Mouse (Mus musculus): ENCODE data around the gene Ccdc113. TPM values are rescaled to one million over a fixed set of nuclear protein-coding genes. Genes with fewer than 3 reads are reported as not detected.

Gene Ccdc113
- total and polyA plus RNA-seq, 3 experiments = not detected

GRCm38 (mm10) chr8:95523991-95524390, 9.9 kb upstream of the Ccdc113 start:
- TF ChIP-seq MAFK (IDR thresholded peaks at IDR 0.05; ENCODE audit: insufficient replicate concordance, low read length) (no peak), ZMIZ1 (IDR thresholded peaks at IDR 0.05; ENCODE audit: low read depth, low read length) (no peak), E2F4 (IDR thresholded peaks at IDR 0.05; ENCODE audit: insufficient replicate concordance, low read depth, low read length) (no peak), TCF12 (IDR thresholded peaks at IDR 0.05; ENCODE audit: low read depth, low read length) (no peak), CTCF (conservative IDR thresholded peaks at IDR 0.05 in 1 of 2, IDR thresholded peaks at IDR 0.05 in 1 of 2; ENCODE audit: low read depth in 2 of 2, low read length in 2 of 2) (no peak), JUN (IDR thresholded peaks at IDR 0.05; ENCODE audit: insufficient read depth, low read depth, low read length) (no peak), ETS1 (conservative IDR thresholded peaks at IDR 0.05; ENCODE audit: low read depth, low read length) (no peak)
- Histone ChIP-seq H3K9me3 (replicated peaks; ENCODE audit: low read length) (no peaks in the 10 kb centered on the region), H3K36me3 (replicated peaks in 1 of 2; ENCODE audit: control insufficient read depth in 1 of 2, insufficient read depth in 1 of 2, low read length in 1 of 2) (no peaks in the 10 kb centered on the region), H3K4me1 (ENCODE audit: control insufficient read depth in 1 of 2, insufficient read depth in 2 of 2) (no peaks in the 10 kb centered on the region), H3K9ac (ENCODE audit: insufficient read depth, low read depth) (no peak overlapping the region), H3K4me2 (ENCODE audit: insufficient read depth, low read depth, poor library complexity, severe bottlenecking) (no peak overlapping the region), H3K27ac (ENCODE audit: insufficient read depth, low read depth) (no peak overlapping the region), H3K79me2 (replicated peaks; ENCODE audit: control insufficient read depth, extremely low read depth, insufficient read depth, poor library complexity, severe bottlenecking) (no peaks in the 10 kb centered on the region), H3K27me3 (replicated peaks) (peaks cover 11% of the 10 kb centered on the region), H3K4me3 (replicated peaks in 1 of 3; ENCODE audit: low read depth in 2 of 3, low read length in 2 of 3, poor library complexity in 1 of 3) (no peak overlapping the region)
- in situ Hi-C loops (cut with MboI; ENCODE audit: low pct_ligation_motif_present, low pct_unique_long_range_greater_than_20kb, low sequenced_read_pairs) = no loop called here
- dilution Hi-C loops (cut with MboI; ENCODE audit: extremely low pct_ligation_motif_present, extremely low pct_unique_long_range_greater_than_20kb, low sequenced_read_pairs) = no loop called here
- no peak for DNase-seq (ENCODE audit: extremely low read depth)

- H3K27me3 ChIP-seq (replicated peaks) = peaks cover 10% of the 10 kb centered on the region
- no peak for DNase-seq (ENCODE audit: extremely low read depth)
- no peaks in the 10 kb centered on the region for H3K36me3 ChIP-seq (replicated peaks in 1 of 2; ENCODE audit: control insufficient read depth in 1 of 2, insufficient read depth in 1 of 2, low read length in 1 of 2)
- H3K27ac ChIP-seq (ENCODE audit: insufficient read depth, low read depth) = no peak overlapping the region
- no peak for TF ChIP-seq MEF2A (IDR thresholded peaks at IDR 0.05; ENCODE audit: borderline replicate concordance, low read depth, low read length)
- TF ChIP-seq ZC3H11A (IDR thresholded peaks at IDR 0.05; ENCODE audit: low read depth, low read length) = no peak
- no peak for TF ChIP-seq HCFC1 (IDR thresholded peaks at IDR 0.05; ENCODE audit: low read depth, low read length)
- no peak for TF ChIP-seq GABPA (IDR thresholded peaks at IDR 0.05; ENCODE audit: insufficient replicate concordance, low read depth, low read length)
- TF ChIP-seq EP300 (IDR thresholded peaks at IDR 0.05; ENCODE audit: low read length) = no peak
- no peak for TF ChIP-seq MAX (IDR thresholded peaks at IDR 0.05; ENCODE audit: low read length)
- no peak for TF ChIP-seq JUN (IDR thresholded peaks at IDR 0.05; ENCODE audit: insufficient read depth, low read depth, low read length)
- no peak overlapping the region for H3K4me2 ChIP-seq (ENCODE audit: insufficient read depth, low read depth, poor library complexity, severe bottlenecking)
- H3K9me3 ChIP-seq (replicated peaks; ENCODE audit: low read length) = no peaks in the 10 kb centered on the region
- no peaks in the 10 kb centered on the region for H3K4me1 ChIP-seq (ENCODE audit: control insufficient read depth in 1 of 2, insufficient read depth in 2 of 2)
- dilution Hi-C loops (cut with MboI; ENCODE audit: extremely low pct_ligation_motif_present, extremely low pct_unique_long_range_greater_than_20kb, low sequenced_read_pairs) = no loop called here
- H3K79me2 ChIP-seq (replicated peaks; ENCODE audit: control insufficient read depth, extremely low read depth, insufficient read depth, poor library complexity, severe bottlenecking) = no peaks in the 10 kb centered on the region
- no peak overlapping the region for H3K9ac ChIP-seq (ENCODE audit: insufficient read depth, low read depth)
- H3K4me3 ChIP-seq (replicated peaks in 1 of 3; ENCODE audit: low read depth in 2 of 3, low read length in 2 of 3, poor library complexity in 1 of 3) = no peak overlapping the region
- in situ Hi-C loops (cut with MboI; ENCODE audit: low pct_ligation_motif_present, low pct_unique_long_range_greater_than_20kb, low sequenced_read_pairs) = no loop called here
Measured at GRCm38 (mm10) chr8:95528194-95528593, 5.7 kb upstream of the Ccdc113 start.

GRCm38 (mm10) chr8:95528750-95529310, 5.1 kb upstream of the Ccdc113 start:
- Histone ChIP-seq H3K9ac (ENCODE audit: insufficient read depth, low read depth) (no peak overlapping the region), H3K4me1 (ENCODE audit: control insufficient read depth in 1 of 2, insufficient read depth in 2 of 2) (no peaks in the 10 kb centered on the region), H3K9me3 (replicated peaks; ENCODE audit: low read length) (no peaks in the 10 kb centered on the region), H3K79me2 (replicated peaks; ENCODE audit: control insufficient read depth, extremely low read depth, insufficient read depth, poor library complexity, severe bottlenecking) (no peaks in the 10 kb centered on the region), H3K36me3 (replicated peaks in 1 of 2; ENCODE audit: control insufficient read depth in 1 of 2, insufficient read depth in 1 of 2, low read length in 1 of 2) (no peaks in the 10 kb centered on the region), H3K4me2 (ENCODE audit: insufficient read depth, low read depth, poor library complexity, severe bottlenecking) (no peak overlapping the region), H3K27me3 (replicated peaks) (peaks cover 8% of the 10 kb centered on the region), H3K27ac (ENCODE audit: insufficient read depth, low read depth) (no peak overlapping the region), H3K4me3 (replicated peaks in 1 of 3; ENCODE audit: low read depth in 2 of 3, low read length in 2 of 3, poor library complexity in 1 of 3) (no peak overlapping the region)
- peak; percentile 20 for DNase-seq (ENCODE audit: extremely low read depth)
- dilution Hi-C loops (cut with MboI; ENCODE audit: extremely low pct_ligation_motif_present, extremely low pct_unique_long_range_greater_than_20kb, low sequenced_read_pairs) = no loop called here
- no peak for TF ChIP-seq ZNF384 (IDR thresholded peaks at IDR 0.05; ENCODE audit: low read depth, low read length)
- no peak for TF ChIP-seq PAX5 (IDR thresholded peaks at IDR 0.05; ENCODE audit: low read length)
- TF ChIP-seq HCFC1 (IDR thresholded peaks at IDR 0.05; ENCODE audit: low read depth, low read length) = no peak
- TF ChIP-seq CTCF (conservative IDR thresholded peaks at IDR 0.05 in 1 of 2, IDR thresholded peaks at IDR 0.05 in 1 of 2; ENCODE audit: low read depth in 2 of 2, low read length in 2 of 2) = peak in 1 of 2 experiments; percentile 57; a peak in 2 of 4 replicates
- peak; percentile 33; the same call in 1 of the 2 replicates for TF ChIP-seq SMC3 (IDR thresholded peaks at IDR 0.05; ENCODE audit: low read depth, low read length)
- no peak for TF ChIP-seq USF1 (IDR thresholded peaks at IDR 0.05; ENCODE audit: low read depth, low read length)
- TF ChIP-seq RAD21 (IDR thresholded peaks at IDR 0.05; ENCODE audit: low read depth, low read length) = peak; percentile 32
- TF ChIP-seq MAFK (IDR thresholded peaks at IDR 0.05; ENCODE audit: insufficient replicate concordance, low read length) = no peak
- in situ Hi-C loops (cut with MboI; ENCODE audit: low pct_ligation_motif_present, low pct_unique_long_range_greater_than_20kb, low sequenced_read_pairs) = no loop called here

All from CH12.LX (cell line).